Mouse (Mus musculus): ENCODE measurements around the gene Hlx. TPM values are rescaled to one million over a fixed set of nuclear protein-coding genes. Genes with fewer than 3 reads are reported as not detected.

The Hlx gene
- polyA plus RNA-seq, 1 experiment from 2014 or later: 7.0 TPM

DNA sequence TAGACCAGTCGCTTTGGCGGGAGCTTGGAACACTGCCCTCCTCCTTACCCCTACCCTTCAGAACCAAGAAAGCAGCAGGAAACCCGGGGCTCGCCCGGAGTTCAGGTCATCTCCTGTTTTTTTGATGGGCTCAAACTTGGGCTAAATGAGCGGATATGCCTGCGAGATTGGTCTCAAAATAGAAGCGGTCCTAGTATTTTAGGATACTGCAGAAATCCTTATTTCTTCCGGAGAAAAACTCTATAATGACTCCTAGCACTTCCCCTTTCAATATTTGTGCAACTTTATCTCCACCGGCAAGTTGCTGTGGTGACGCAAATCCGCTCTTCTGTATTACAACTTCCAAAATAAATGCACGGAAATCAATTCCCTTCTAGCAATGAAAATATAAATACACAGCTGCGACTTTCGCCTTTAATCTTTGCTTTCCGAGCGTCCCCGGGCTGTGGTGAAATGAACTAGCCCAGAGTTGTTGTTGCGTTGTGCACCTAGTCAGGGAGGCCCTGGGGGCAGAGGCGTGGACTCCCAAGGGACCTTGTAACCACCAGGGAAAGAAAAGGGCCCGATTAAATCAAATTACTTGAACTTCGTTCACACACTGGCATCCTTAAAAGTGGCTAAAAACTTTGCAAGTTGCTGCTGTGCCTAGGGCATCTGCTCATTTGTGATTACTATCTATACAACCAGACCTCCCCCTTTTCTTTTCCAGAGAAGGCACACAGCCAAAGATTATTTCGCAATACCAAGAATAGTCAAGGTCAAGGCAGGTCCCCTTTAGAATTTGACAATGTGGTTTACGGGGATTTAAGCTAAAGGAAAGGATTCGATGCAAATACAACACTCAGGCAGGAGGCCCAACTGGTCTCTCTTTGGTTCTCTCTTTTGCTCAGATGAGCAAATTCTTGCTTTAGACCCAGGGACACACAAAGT lies 2.8 kb upstream of the Hlx start:
- H3K4me1 ChIP-seq (ENCODE audit: control insufficient read depth, insufficient read depth, low read length): 0 out of 2 replicates have a peak, but pooled peaks cover 7% of the 10 kb centered on the region
- no peaks in the 10 kb centered on the region for H3K36me3 ChIP-seq (ENCODE audit: control insufficient read depth, insufficient read depth, low read length)
- H3K9me3 ChIP-seq (replicated peaks; ENCODE audit: control insufficient read depth, low read length): no peaks in the 10 kb centered on the region
- 3% methylated on average over 25 of the region's 25 CpGs for WGBS (ENCODE audit: insufficient replicate concordance)
- H3K27ac ChIP-seq (ENCODE audit: low read depth, low read length): no peak overlapping the region
- peak overlapping the region; percentile 38; the same call in 1 of the 2 replicates for H3K4me2 ChIP-seq
- no peak overlapping the region for H3K9ac ChIP-seq (ENCODE audit: low read depth, low read length)
- no peak overlapping the region for H3K4me3 ChIP-seq (ENCODE audit: low read depth, low read length)
- peaks cover 61% of the 10 kb centered on the region for H3K27me3 ChIP-seq (ENCODE audit: control insufficient read depth, insufficient read depth, low read length)
- ATAC-seq (replicated peaks; ENCODE audit: insufficient number of reproducible peaks, low FRiP score, low TSS enrichment): no peak

DNA sequence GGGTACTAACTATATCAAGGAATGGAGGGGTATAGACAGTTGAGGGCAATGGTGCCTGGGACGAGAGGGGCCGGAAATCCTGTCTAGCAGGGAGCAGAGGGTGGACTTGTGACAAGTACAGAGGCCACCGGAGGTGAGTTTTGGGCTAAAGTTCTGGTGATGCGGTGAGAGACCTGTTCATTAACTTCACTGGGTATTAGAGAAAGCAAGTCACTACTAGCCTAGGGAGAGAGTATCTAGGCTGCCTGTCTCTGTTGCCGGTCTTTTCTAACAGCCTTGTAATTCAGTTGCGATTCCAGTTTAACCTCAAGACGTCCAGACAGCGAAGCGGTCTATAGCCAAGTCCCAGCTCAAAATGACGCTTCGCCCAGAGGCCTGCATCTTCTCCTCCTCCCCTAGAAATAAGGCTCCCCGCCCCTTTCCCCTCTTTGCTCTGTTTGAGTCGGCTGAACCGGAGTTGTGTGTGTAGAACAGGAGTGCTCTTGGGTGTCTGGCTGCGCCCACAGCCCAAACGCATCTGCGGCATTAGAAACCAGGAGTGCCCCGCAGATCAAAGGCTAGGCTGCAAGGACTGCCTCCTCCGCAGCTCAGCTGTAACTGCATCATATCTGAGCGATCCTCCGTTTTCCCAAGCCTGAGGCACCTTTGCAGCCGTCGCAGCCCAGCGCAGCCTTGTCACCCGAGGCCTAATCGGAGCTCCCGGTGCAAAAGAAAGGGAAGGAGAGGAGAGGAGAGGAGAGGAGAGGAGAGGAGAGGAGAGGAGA lies 1.8 kb upstream of the Hlx start:
- Histone ChIP-seq H3K9me3 (replicated peaks; ENCODE audit: control insufficient read depth, low read length) (no peaks in the 10 kb centered on the region), H3K4me3 (ENCODE audit: low read depth, low read length) (peak overlapping the region; percentile 8; the same call in 1 of the 2 replicates), H3K27ac (ENCODE audit: low read depth, low read length) (no peak overlapping the region), H3K4me2 (peak overlapping the region; percentile 47), H3K36me3 (ENCODE audit: control insufficient read depth, insufficient read depth, low read length) (no peaks in the 10 kb centered on the region), H3K4me1 (ENCODE audit: control insufficient read depth, insufficient read depth, low read length) (0 out of 2 replicates have a peak, but pooled peaks cover 7% of the 10 kb centered on the region), H3K9ac (ENCODE audit: low read depth, low read length) (no peak overlapping the region), H3K27me3 (ENCODE audit: control insufficient read depth, insufficient read depth, low read length) (peaks cover 68% of the 10 kb centered on the region)
- ATAC-seq (replicated peaks; ENCODE audit: insufficient number of reproducible peaks, low FRiP score, low TSS enrichment): no peak
- WGBS (ENCODE audit: insufficient replicate concordance): 1% methylated on average over 27 of the region's 27 CpGs

GRCm38 (mm10) chr1:184733300-184734066 lies 1.1 kb upstream of the Hlx start:
- Histone ChIP-seq H3K27me3 (ENCODE audit: control insufficient read depth, insufficient read depth, low read length) (peaks cover 69% of the 10 kb centered on the region), H3K36me3 (ENCODE audit: control insufficient read depth, insufficient read depth, low read length) (no peaks in the 10 kb centered on the region), H3K4me1 (ENCODE audit: control insufficient read depth, insufficient read depth, low read length) (0 out of 2 replicates have a peak, but pooled peaks cover 7% of the 10 kb centered on the region), H3K4me3 (ENCODE audit: low read depth, low read length) (peak overlapping the region; percentile 68), H3K9me3 (replicated peaks; ENCODE audit: control insufficient read depth, low read length) (no peaks in the 10 kb centered on the region), H3K4me2 (peak overlapping the region; percentile 98), H3K9ac (ENCODE audit: low read depth, low read length) (no peak overlapping the region), H3K27ac (ENCODE audit: low read depth, low read length) (no peak overlapping the region)
- WGBS (ENCODE audit: insufficient replicate concordance): 3% methylated on average over 28 of the region's 28 CpGs
- ATAC-seq (replicated peaks; ENCODE audit: insufficient number of reproducible peaks, low FRiP score, low TSS enrichment): no peak

DNA sequence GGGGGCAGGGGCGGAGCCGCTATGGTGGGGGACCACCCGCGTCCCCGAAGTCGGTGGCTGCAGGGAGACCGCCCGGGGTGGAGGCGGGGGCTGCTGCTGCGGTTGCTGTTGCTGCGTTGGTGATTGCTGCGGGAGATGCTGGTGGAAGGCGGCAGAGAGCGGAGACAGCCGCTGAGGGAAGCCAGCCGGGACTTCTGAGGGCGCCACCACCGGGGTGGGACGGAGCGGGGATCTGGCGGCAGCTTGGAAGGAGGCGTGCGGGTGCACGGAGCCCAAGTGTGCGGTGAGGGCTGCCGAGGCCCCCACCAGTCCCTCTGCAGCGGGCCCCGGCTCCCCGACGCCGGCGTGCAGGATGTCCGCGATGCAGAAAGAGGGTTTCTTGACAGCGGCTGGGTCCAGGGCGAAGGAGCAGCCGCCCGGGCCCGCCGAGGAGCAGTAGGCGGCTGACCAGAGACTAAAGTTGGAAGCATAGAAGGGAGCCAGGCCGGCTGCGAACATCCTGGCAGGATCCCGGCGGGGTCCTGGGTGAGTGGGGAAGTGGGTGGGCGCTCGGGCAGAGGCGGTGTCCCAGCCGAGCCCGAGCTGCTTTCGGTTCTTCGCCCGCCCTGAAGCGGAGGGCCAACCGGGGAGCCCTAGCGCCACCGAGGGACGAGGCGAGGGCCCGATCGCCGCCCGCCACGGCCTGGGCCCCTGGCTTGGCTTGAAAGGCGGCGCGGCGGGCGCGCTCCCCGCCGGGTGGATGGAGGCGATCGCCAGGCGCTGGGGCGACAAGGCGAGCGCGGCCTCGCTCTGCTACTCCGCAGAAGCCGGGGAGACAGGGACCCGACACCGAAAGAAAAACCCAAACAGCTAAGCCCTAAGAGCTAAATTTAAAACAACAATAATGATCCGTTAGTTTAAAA lies 524 bp downstream of the Hlx start:
- peak overlapping the region; percentile 68 for H3K4me3 ChIP-seq (ENCODE audit: low read depth, low read length)
- under 1% methylated on average over 84 of the region's 85 CpGs for WGBS (ENCODE audit: insufficient replicate concordance)
- H3K4me2 ChIP-seq: peak overlapping the region; percentile 98
- peak overlapping the region; percentile 74 for H3K9ac ChIP-seq (ENCODE audit: low read depth, low read length)
- peaks cover 7% of the 10 kb centered on the region; the same call in 1 of the 2 replicates for H3K4me1 ChIP-seq (ENCODE audit: control insufficient read depth, insufficient read depth, low read length)
- no peaks in the 10 kb centered on the region for H3K9me3 ChIP-seq (replicated peaks; ENCODE audit: control insufficient read depth, low read length)
- ATAC-seq (replicated peaks; ENCODE audit: insufficient number of reproducible peaks, low FRiP score, low TSS enrichment): peak; percentile 55; the same call in 1 of the 2 replicates
- peaks cover 80% of the 10 kb centered on the region for H3K27me3 ChIP-seq (ENCODE audit: control insufficient read depth, insufficient read depth, low read length)
- H3K36me3 ChIP-seq (ENCODE audit: control insufficient read depth, insufficient read depth, low read length): no peaks in the 10 kb centered on the region
- H3K27ac ChIP-seq (ENCODE audit: low read depth, low read length): peak overlapping the region; percentile 42; the same call in 1 of the 2 replicates

GRCm38 (mm10) chr1:184731091-184731640 lies 1.3 kb downstream of the Hlx start:
- H3K9ac ChIP-seq (ENCODE audit: low read depth, low read length): peak overlapping the region; percentile 74; the same call in 1 of the 2 replicates
- no peaks in the 10 kb centered on the region for H3K9me3 ChIP-seq (replicated peaks; ENCODE audit: control insufficient read depth, low read length)
- peak overlapping the region; percentile 68 for H3K4me3 ChIP-seq (ENCODE audit: low read depth, low read length)
- 4% methylated on average over 18 of the region's 18 CpGs for WGBS (ENCODE audit: insufficient replicate concordance)
- H3K27ac ChIP-seq (ENCODE audit: low read depth, low read length): no peak overlapping the region
- no peaks in the 10 kb centered on the region for H3K36me3 ChIP-seq (ENCODE audit: control insufficient read depth, insufficient read depth, low read length)
- H3K4me2 ChIP-seq: peak overlapping the region; percentile 98
- ATAC-seq (replicated peaks; ENCODE audit: insufficient number of reproducible peaks, low FRiP score, low TSS enrichment): no peak
- H3K27me3 ChIP-seq (ENCODE audit: control insufficient read depth, insufficient read depth, low read length): peaks cover 80% of the 10 kb centered on the region
- H3K4me1 ChIP-seq (ENCODE audit: control insufficient read depth, insufficient read depth, low read length): peaks cover 7% of the 10 kb centered on the region; the same call in 1 of the 2 replicates

DNA sequence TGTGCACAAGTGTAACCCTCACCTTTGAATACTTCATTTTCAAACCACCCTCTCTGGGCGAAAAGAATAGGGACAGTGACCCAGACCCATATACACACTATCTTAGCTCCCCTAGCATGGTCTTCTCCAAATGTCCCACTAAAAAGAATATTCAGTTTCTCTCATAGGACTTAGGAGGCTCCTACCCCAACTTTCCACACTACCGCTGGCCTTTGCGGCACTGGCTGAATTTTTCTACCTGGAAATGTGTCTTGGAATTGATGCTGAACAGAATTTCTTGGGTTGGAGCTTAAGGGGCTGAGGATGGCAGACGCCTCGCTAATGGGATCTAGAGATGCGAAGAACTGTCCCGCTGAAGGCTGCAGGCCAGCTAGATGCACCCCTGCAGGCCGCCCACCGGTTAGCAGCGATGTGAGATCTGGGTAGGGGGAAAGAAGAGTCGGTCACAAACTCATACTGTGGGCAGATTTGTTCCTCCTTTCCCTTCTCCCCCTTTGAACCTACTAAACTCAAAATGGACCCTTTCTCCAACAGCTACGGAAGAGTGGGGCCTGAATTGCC lies 1.9 kb downstream of the Hlx start:
- no peak for ATAC-seq (replicated peaks; ENCODE audit: insufficient number of reproducible peaks, low FRiP score, low TSS enrichment)

More for the DNA sequence above, 1.9 kb downstream of the Hlx start:
- H3K4me3 ChIP-seq (ENCODE audit: low read depth, low read length): peak overlapping the region; percentile 68
- no peaks in the 10 kb centered on the region for H3K36me3 ChIP-seq (ENCODE audit: control insufficient read depth, insufficient read depth, low read length)
- H3K27me3 ChIP-seq (ENCODE audit: control insufficient read depth, insufficient read depth, low read length): peaks cover 81% of the 10 kb centered on the region
- H3K4me1 ChIP-seq (ENCODE audit: control insufficient read depth, insufficient read depth, low read length): peaks cover 7% of the 10 kb centered on the region; the same call in 1 of the 2 replicates
- H3K9me3 ChIP-seq (replicated peaks; ENCODE audit: control insufficient read depth, low read length): no peaks in the 10 kb centered on the region
- no peak overlapping the region for H3K27ac ChIP-seq (ENCODE audit: low read depth, low read length)
- H3K4me2 ChIP-seq: peak overlapping the region; percentile 98
- 9% methylated on average over 12 of the region's 12 CpGs for WGBS (ENCODE audit: insufficient replicate concordance)
- H3K9ac ChIP-seq (ENCODE audit: low read depth, low read length): no peak overlapping the region; the same call in 1 of the 2 replicates
